Mouse (Mus musculus) embryonic fibroblast, embryonic 13.5 days (primary cell): ENCODE results near the gene Sntb2. TPM values are rescaled to one million over a fixed set of nuclear protein-coding genes. Genes with fewer than 3 reads are reported as not detected.
A peak's percentile ranks its signal among the peaks of the same experiment; 100 is the strongest.

Experiments
- H3K27ac ChIP-seq: 2 replicates; pipeline ENCODE4 v1.5.1; 2012; ENCODE audit warnings: low read length, control low read depth, inconsistent platforms; ENCODE audit not compliant: insufficient read depth
- H3K4me1 ChIP-seq: 2 replicates; pipeline ENCODE4 v1.6.1; 2011; ENCODE audit warnings: low read length; ENCODE audit not compliant: control insufficient read depth, insufficient read depth
- H3K4me3 ChIP-seq: 2 replicates; pipeline ENCODE4 v1.5.1; 2011; ENCODE audit warnings: mild to moderate bottlenecking, control low read depth, low read length; ENCODE audit not compliant: insufficient read depth
- CTCF ChIP-seq: IDR thresholded peaks from 2 replicates; pipeline ENCODE4 v1.5.1; 2011; ENCODE audit warnings: mild to moderate bottlenecking, control low read depth, low read length, moderate library complexity, borderline replicate concordance; ENCODE audit not compliant: insufficient read depth
- POLR2A ChIP-seq: IDR thresholded peaks from 2 replicates; pipeline ENCODE4 v1.6.1; 2011; ENCODE audit warnings: low read depth, mild to moderate bottlenecking, control low read depth, low read length, moderate library complexity
- polyA plus RNA-seq: library from polyadenylated mRNA; stranded (reverse); fragments of >200 nt; gene quantifications from 2 replicates; pipeline ENCODE4 v1.2.4, GENCODE M21; 2011; ENCODE audit warnings: low read depth; ENCODE audit not compliant: missing spikeins, insufficient read length

The Sntb2 gene
- polyA plus RNA-seq, 1 experiment: 23.3 TPM

- H3K4me1 ChIP-seq: peaks cover 6% of the 10 kb centered on the region
- TF ChIP-seq POLR2A (no peak), CTCF (no peak)
- H3K4me3 ChIP-seq: no peak overlapping the region
- H3K27ac ChIP-seq: no peak overlapping the region
These were observed 100.1 kb downstream of the Sntb2 start for GRCm38 (mm10) chr8:107035641-107036040.

- H3K4me1 ChIP-seq: peaks cover 6% of the 10 kb centered on the region
- no peak for TF ChIP-seq CTCF
- TF ChIP-seq POLR2A: no peak
- H3K4me3 ChIP-seq: no peak overlapping the region
- H3K27ac ChIP-seq: no peak overlapping the region
These were observed 101.1 kb downstream of the Sntb2 start for GRCm38 (mm10) chr8:107036626-107037025.

GRCm38 (mm10) chr8:107040632-107041031 is 105.1 kb downstream of the Sntb2 start:
- TF ChIP-seq CTCF (no peak), POLR2A (no peak)
- H3K4me1 ChIP-seq: no peaks in the 10 kb centered on the region
- no peak overlapping the region for H3K4me3 ChIP-seq
- no peak overlapping the region for H3K27ac ChIP-seq

GRCm38 (mm10) chr8:107045478-107045877 is 109.9 kb downstream of the Sntb2 start:
- no peak overlapping the region for H3K4me3 ChIP-seq
- TF ChIP-seq POLR2A: no peak
- no peak for TF ChIP-seq CTCF
- no peaks in the 10 kb centered on the region for H3K4me1 ChIP-seq
- H3K27ac ChIP-seq: no peak overlapping the region

GRCm38 (mm10) chr8:107046976-107047375 is 111.4 kb downstream of the Sntb2 start:
- H3K4me3 ChIP-seq: no peak overlapping the region
- H3K27ac ChIP-seq: no peak overlapping the region

GRCm38 (mm10) chr8:107048061-107048941 is 112.8 kb downstream of the Sntb2 start, which contains the start of gene Pdf:
Gene Pdf (minus strand): TSS chr8:107048614.
- H3K27ac ChIP-seq: peak within 1 kb of the TSS; percentile 65
- H3K4me3 ChIP-seq: peak within 1 kb of the TSS; percentile 41
- no peak for TF ChIP-seq CTCF
- TF ChIP-seq POLR2A: peak; percentile 62
- H3K4me1 ChIP-seq: no peaks in the 10 kb centered on the region

More at GRCm38 (mm10) chr8:107046976-107047375, 111.4 kb downstream of the Sntb2 start:
- TF ChIP-seq CTCF (no peak), POLR2A (no peak)
- H3K4me1 ChIP-seq: no peaks in the 10 kb centered on the region

- H3K4me3 ChIP-seq: no peak overlapping the region
- H3K27ac ChIP-seq: no peak overlapping the region
- TF ChIP-seq CTCF: no peak
- TF ChIP-seq POLR2A: no peak
- H3K4me1 ChIP-seq: no peaks in the 10 kb centered on the region
These were observed 113.9 kb downstream of the Sntb2 start for GRCm38 (mm10) chr8:107049480-107049879.

GRCm38 (mm10) chr8:107052046-107052445 is 116.5 kb downstream of the Sntb2 start:
- H3K27ac ChIP-seq: no peak overlapping the region
- no peak overlapping the region for H3K4me3 ChIP-seq
- no peaks in the 10 kb centered on the region for H3K4me1 ChIP-seq
- TF ChIP-seq POLR2A: no peak
- TF ChIP-seq CTCF: no peak

- TF ChIP-seq CTCF: no peak
- TF ChIP-seq POLR2A: peak; percentile 78
- Histone ChIP-seq H3K27ac (0 out of 2 replicates have a peak within 1 kb of the TSS, but pooled peaks have one; percentile 24), H3K4me3 (peak within 1 kb of the TSS; percentile 92), H3K4me1 (no peaks in the 10 kb centered on the region)
These were observed 120.8 kb downstream of the Sntb2 start, which contains the start of the genes Cog8 and Nip7 for GRCm38 (mm10) chr8:107056076-107056972. Gene Cog8 (minus strand): TSS chr8:107056689. Gene Nip7 (plus strand): TSS chr8:107056877.
